Mouse (Mus musculus) C2C12 (cell line): Measurements from ENCODE around the gene Slc17a1. TPM values are rescaled to one million over a fixed set of nuclear protein-coding genes. Genes with fewer than 3 reads are reported as not detected.

Source experiments
- H3K27me3 ChIP-seq: one replicate; pipeline ENCODE4 v1.6.1; 2011; ENCODE audit not compliant: control insufficient read depth, insufficient read depth, insufficient read length
- H3K36me3 ChIP-seq: one replicate; pipeline ENCODE4 v1.6.1; 2011; ENCODE audit not compliant: control insufficient read depth, insufficient read depth
- H3K4me3 ChIP-seq: one replicate; pipeline ENCODE4 v1.5.1; 2011; ENCODE audit warnings: mild to moderate bottlenecking, control low read depth; ENCODE audit not compliant: poor library complexity, insufficient read depth, severe bottlenecking
- H3K79me2 ChIP-seq: one replicate; pipeline ENCODE4 v1.6.1; 2011; ENCODE audit not compliant: control insufficient read depth, insufficient read depth
- H3K79me3 ChIP-seq: one replicate; pipeline ENCODE4 v1.6.1; 2011; ENCODE audit warnings: low read depth, control low read depth
- H3ac ChIP-seq: one replicate; pipeline ENCODE3; 2011; ENCODE audit warnings: low read depth; ENCODE audit not compliant: control insufficient read depth, insufficient read length
- CEBPB ChIP-seq: IDR thresholded peaks from one replicate; pipeline ENCODE4 v1.6.1; 2011; ENCODE audit warnings: low read depth, mild to moderate bottlenecking, control low read depth, moderate library complexity
- CTCF ChIP-seq: IDR thresholded peaks from one replicate; pipeline ENCODE4 v1.5.1; 2011; ENCODE audit not compliant: control insufficient read depth, insufficient read depth, insufficient read length
- FOSL1 ChIP-seq: IDR thresholded peaks from one replicate; pipeline ENCODE4 v1.8.0; 2011; ENCODE audit warnings: mild to moderate bottlenecking, low read length; ENCODE audit not compliant: poor library complexity, insufficient read depth, severe bottlenecking
- MAX ChIP-seq: IDR thresholded peaks from one replicate; pipeline ENCODE4 v1.6.1; 2011; ENCODE audit warnings: mild to moderate bottlenecking, control low read depth
- MYOD1 ChIP-seq: IDR thresholded peaks from one replicate; pipeline ENCODE4 v1.6.1; 2011; ENCODE audit warnings: low read depth; ENCODE audit not compliant: control insufficient read depth, insufficient read length
- MYOG ChIP-seq: IDR thresholded peaks from one replicate; pipeline ENCODE4 v1.6.1; 2011; ENCODE audit not compliant: control insufficient read depth, insufficient read length; ENCODE audit errors: extremely low read depth
- USF1 ChIP-seq: IDR thresholded peaks from one replicate; pipeline ENCODE4 v1.6.1; 2011; ENCODE audit warnings: low read depth, mild to moderate bottlenecking, control low read depth, moderate library complexity
- polyA plus RNA-seq: library from polyadenylated mRNA; unstranded; fragments of >200 nt; fragmentation: generic; extraction: Trizol; gene quantifications from one replicate; pipeline ENCODE4 v1.2.1, GENCODE M21; 2012; ENCODE audit warnings: missing spikeins

Gene Slc17a1
- polyA plus RNA-seq, 1 experiment: not detected

DNA sequence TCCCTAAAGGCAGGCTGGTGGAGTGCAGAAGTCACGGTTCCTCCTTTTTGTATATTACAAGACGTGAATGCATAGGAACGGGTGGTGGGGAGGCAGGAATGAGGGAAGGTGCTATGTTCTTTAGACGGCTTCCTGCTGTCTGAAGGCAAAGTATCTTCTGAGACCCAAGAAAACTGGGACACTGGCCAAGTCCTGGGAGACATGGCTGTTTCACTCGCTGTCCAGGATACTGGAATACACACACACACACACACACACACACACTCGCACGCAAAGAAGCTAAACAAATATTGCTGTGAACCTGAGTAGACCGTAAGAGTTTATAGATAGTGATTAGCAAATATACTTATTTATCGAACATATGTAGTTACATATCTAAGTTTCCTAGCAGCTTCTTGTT, 2.8 kb upstream of the Slc17a1 start:
- no peak for TF ChIP-seq CEBPB
- no peak for TF ChIP-seq MYOG

DNA sequence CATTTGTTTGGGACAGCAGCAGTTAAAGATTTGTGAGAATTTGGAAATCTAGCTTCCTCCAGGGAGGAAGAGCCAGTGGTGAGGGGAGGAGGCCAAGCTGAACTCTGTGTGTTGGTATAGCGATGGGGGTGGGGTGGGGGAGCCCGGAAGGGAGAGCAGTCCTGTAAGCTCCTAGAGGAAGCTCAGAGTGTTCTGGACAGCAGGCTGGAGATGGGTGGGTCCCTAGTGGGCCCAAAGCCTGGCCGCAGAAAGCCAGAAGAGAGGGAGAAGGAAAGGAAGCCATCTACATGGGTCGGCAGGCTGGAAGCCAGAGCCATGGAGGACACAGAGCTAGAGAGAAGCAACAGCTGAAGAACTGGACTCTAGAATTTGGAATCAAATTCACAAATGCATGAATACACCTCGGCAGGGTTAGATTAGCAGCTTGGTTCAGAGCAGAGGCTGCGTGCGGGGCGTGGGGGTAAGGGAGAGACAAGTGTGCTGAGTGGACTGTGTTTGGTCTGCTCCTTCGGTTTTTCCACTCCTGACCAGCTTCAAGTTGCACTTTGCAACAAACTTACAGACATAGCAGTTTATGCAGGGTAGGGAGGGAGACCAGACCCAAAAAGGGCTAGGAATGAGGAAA, 1.4 kb upstream of the Slc17a1 start:
- Histone ChIP-seq H3K4me3 (no peak overlapping the region), H3K36me3 (no peaks in the 10 kb centered on the region), H3ac (no peak overlapping the region), H3K79me2 (no peaks in the 10 kb centered on the region), H3K27me3 (peaks cover 11% of the 10 kb centered on the region), H3K79me3 (no peaks in the 10 kb centered on the region)
- TF ChIP-seq MYOD1 (no peak), CEBPB (no peak), USF1 (no peak)

More for the DNA sequence above, 2.8 kb upstream of the Slc17a1 start:
- Histone ChIP-seq H3K36me3 (no peaks in the 10 kb centered on the region), H3ac (no peak overlapping the region), H3K79me2 (no peaks in the 10 kb centered on the region), H3K4me3 (no peak overlapping the region), H3K27me3 (peaks cover 9% of the 10 kb centered on the region), H3K79me3 (no peaks in the 10 kb centered on the region)

DNA sequence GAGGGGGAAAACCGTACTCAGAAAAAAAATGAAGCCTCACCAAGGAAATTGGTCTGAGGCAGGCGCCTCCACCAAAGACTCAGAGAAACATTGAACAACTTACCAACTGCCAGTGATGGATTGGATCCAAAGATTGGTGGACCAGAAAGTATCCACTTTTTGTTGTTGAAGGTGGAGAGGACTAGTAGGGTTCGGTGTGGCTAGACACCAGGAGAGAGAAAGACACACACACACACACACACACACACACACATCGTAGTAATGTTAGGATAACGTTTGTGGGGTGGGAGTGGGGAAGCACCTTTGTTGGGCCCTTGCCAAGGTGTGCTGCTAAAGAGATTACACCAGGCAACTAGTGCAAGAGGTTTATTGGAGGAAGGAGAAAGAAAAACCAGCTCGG, 550 bp upstream of the Slc17a1 start:
- Histone ChIP-seq H3K27me3 (peaks cover 11% of the 10 kb centered on the region), H3K4me3 (no peak overlapping the region), H3K36me3 (no peaks in the 10 kb centered on the region), H3K79me2 (no peaks in the 10 kb centered on the region), H3ac (no peak overlapping the region), H3K79me3 (no peaks in the 10 kb centered on the region)
- TF ChIP-seq USF1 (no peak), MAX (no peak), MYOD1 (no peak), MYOG (no peak), CTCF (no peak), FOSL1 (no peak), CEBPB (no peak)

DNA sequence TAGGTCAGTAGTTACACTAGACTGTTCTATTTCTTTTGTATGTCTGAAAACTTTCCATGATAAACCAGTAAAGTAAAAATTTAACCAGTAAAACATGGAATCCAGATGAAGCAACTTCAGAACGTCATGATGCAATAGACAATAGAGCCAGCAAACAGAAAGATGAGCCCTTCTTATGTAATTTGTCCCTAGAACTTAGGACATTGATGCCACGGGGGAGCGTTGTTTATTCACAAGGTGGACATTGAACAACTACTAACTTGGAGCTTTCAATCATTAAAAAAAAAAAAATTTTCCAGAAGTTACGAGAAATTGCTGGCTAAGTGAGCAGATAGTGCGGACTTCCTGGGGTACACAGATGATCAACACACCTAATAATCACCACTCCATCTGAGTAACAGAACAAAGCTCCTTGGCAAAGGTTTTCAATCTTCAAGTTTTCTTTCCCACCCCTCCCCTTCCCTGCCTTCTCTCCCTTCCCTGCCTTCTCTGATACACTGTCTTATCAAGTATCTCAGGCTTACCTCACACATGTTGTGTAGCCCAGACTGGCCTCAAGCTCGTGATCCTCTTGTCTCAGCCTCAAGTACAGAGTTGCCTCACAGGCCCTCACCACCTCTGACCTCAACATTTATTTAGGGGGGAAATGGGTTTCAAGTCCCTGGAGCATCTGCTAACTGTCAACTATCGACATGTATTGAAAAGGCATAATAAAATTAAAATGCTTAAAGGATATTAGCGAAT, 1.4 kb downstream of the Slc17a1 start:
- no peak overlapping the region for H3ac ChIP-seq
- H3K79me3 ChIP-seq: no peaks in the 10 kb centered on the region
- no peak overlapping the region for H3K4me3 ChIP-seq
- TF ChIP-seq CEBPB: peak; percentile 20
- TF ChIP-seq MYOD1: no peak
- peaks cover 11% of the 10 kb centered on the region for H3K27me3 ChIP-seq
- no peaks in the 10 kb centered on the region for H3K36me3 ChIP-seq
- H3K79me2 ChIP-seq: no peaks in the 10 kb centered on the region

DNA sequence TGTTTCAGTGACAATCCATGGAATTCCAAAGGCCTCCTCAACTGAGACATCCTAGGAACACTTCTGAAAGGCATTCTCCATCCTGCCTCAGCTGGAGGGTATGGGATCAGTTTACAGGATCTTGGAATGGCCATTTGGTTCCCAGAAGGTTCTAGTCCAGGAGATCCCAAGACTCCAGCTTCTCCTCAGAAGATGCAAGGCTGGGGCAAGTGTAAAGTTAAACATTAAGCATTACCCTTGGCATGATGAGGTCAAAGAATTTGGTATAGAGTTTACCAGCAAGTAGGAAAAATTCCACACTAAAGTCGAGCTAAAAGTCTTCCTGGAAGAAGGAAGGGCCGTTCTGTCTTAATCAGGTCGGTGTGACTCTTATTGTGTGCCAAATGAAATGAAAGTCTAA, 2.4 kb downstream of the Slc17a1 start:
- peaks cover 11% of the 10 kb centered on the region for H3K27me3 ChIP-seq
- no peaks in the 10 kb centered on the region for H3K79me2 ChIP-seq
- no peaks in the 10 kb centered on the region for H3K79me3 ChIP-seq
- no peak overlapping the region for H3K4me3 ChIP-seq
- H3K36me3 ChIP-seq: no peaks in the 10 kb centered on the region
- no peak overlapping the region for H3ac ChIP-seq
- TF ChIP-seq CEBPB (no peak), MYOD1 (no peak), FOSL1 (no peak), MYOG (no peak), CTCF (no peak), USF1 (no peak), MAX (no peak)

DNA sequence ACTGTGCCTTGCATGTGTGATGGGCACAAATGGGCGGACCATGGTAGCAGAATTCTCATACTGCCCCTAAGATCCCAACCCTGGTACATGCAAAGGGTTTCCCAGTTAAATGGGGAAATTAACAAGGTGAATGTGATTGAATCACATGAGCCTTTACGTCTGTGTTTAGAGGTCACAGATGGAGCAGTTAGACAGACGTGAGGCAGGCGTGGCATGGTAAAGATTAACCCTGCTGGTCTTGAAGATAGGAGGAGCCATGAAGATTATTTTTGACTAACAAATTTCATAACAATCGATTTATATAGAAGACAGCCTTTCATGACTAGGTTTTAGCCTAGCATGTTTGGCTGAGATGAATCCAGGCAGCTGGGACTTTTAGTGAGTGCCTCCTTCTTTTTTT, 5.6 kb downstream of the Slc17a1 start:
- no peak for TF ChIP-seq FOSL1
- TF ChIP-seq MAX: no peak
- no peak for TF ChIP-seq CEBPB
- no peak for TF ChIP-seq MYOD1
- TF ChIP-seq USF1: no peak
- TF ChIP-seq MYOG: no peak
- no peak for TF ChIP-seq CTCF
- no peaks in the 10 kb centered on the region for H3K79me2 ChIP-seq
- no peak overlapping the region for H3ac ChIP-seq
- no peaks in the 10 kb centered on the region for H3K36me3 ChIP-seq
- no peak overlapping the region for H3K4me3 ChIP-seq
- peaks cover 3% of the 10 kb centered on the region for H3K27me3 ChIP-seq
- H3K79me3 ChIP-seq: no peaks in the 10 kb centered on the region
